Mouse (Mus musculus) lung, adult 2 months (tissue): Measurements from ENCODE around the gene Esrrb.

Experiments
- CTCF ChIP-seq: fragments of 200-500 bp; IDR thresholded peaks from 2 replicates; pipeline ENCODE4 v1.5.1; 2011; ENCODE audit warnings: mild to moderate bottlenecking, low read length, control low read depth; ENCODE audit not compliant: insufficient read depth
- POLR2A ChIP-seq: fragments of 200-500 bp; IDR thresholded peaks from 2 replicates; pipeline ENCODE4 v1.6.1; 2011; ENCODE audit warnings: low read depth, mild to moderate bottlenecking, control low read depth, low read length, borderline replicate concordance; ENCODE audit errors: extremely low read depth

DNA sequence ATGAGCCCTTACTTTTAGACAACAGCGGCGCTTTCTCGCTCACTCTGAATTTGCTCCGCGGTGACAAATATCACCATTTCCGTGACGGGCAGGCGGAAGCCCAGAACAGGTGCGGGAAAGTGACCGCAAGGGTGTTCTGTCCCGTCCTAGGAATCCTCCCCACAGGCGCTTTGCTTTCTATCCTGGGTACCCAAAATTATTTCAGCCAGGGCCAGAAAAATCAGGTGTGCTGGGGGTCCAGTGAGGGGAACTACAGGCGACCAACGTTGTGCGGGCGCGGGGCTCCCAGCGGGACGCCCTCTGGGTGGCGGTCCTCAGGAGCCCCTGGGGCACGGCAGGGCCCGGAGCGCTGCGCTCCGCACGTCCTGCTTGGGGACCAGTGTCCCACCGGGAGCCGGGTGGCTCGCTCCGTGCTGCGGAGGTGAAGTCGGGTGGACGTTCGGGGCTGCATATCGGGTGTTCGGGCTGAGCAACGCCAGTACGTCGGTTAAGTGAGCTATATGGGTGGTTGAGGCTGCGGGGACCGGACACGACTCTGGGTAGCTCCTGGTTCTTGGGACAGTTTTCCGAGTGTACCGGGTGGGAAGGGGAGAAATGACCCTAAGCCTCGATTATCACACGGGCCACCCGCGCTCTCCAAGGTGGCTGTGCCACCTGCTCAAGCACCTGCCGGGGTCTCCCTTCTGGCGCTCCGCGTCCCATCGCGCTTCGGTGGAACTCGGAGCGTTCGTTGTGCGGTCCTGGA, 61.4 kb downstream of the Esrrb start:
- TF ChIP-seq CTCF (no peak), POLR2A (no peak)
